Mouse (Mus musculus): ENCODE results near the gene Xrcc3. TPM values are rescaled to one million over a fixed set of nuclear protein-coding genes. Genes with fewer than 3 reads are reported as not detected.

The Xrcc3 gene
- polyA plus RNA-seq, 1 experiment from 2014 or later: 1.8 TPM

- H3K4me1 ChIP-seq (ENCODE audit: insufficient read depth, low read depth, low read length): no peaks in the 10 kb centered on the region
- H3K4me3 ChIP-seq (ENCODE audit: low read depth, low read length): no peak overlapping the region
- H3K27ac ChIP-seq (ENCODE audit: low read length): no peak overlapping the region
- no peaks in the 10 kb centered on the region for H3K9me3 ChIP-seq (ENCODE audit: low read length)
- WGBS: 86% methylated on average over 7 of the region's 7 CpGs
- DNase-seq (ENCODE audit: low spot score): no peak
- no peaks in the 10 kb centered on the region for H3K27me3 ChIP-seq (replicated peaks; ENCODE audit: insufficient read depth, low read length)
- no peak for TF ChIP-seq CTCF (IDR thresholded peaks at IDR 0.05)
- TF ChIP-seq EP300 (IDR thresholded peaks at IDR 0.05): no peak
- peaks cover 64% of the 10 kb centered on the region for H3K36me3 ChIP-seq (ENCODE audit: insufficient read depth, low read length)
- H3K4me2 ChIP-seq (replicated peaks; ENCODE audit: low read depth, low read length): no peak overlapping the region
- no peak overlapping the region for H3K9ac ChIP-seq (replicated peaks; ENCODE audit: low read depth)
- ATAC-seq: no peak
Measured at GRCm38 (mm10) chr12:111790631-111791030, 23.0 kb downstream of the Xrcc3 start.

GRCm38 (mm10) chr12:111790090-111790489, 23.6 kb downstream of the Xrcc3 start:
- Histone ChIP-seq H3K27ac (ENCODE audit: low read length) (no peak overlapping the region), H3K36me3 (ENCODE audit: insufficient read depth, low read length) (peaks cover 62% of the 10 kb centered on the region), H3K4me1 (ENCODE audit: insufficient read depth, low read depth, low read length) (no peaks in the 10 kb centered on the region), H3K4me3 (ENCODE audit: low read depth, low read length) (no peak overlapping the region), H3K4me2 (replicated peaks; ENCODE audit: low read depth, low read length) (no peak overlapping the region), H3K27me3 (replicated peaks; ENCODE audit: insufficient read depth, low read length) (no peaks in the 10 kb centered on the region), H3K9ac (replicated peaks; ENCODE audit: low read depth) (no peak overlapping the region), H3K9me3 (ENCODE audit: low read length) (no peaks in the 10 kb centered on the region)
- DNase-seq (ENCODE audit: low spot score) (no peak), ATAC-seq (no peak)
- TF ChIP-seq EP300 (IDR thresholded peaks at IDR 0.05): no peak
- no peak for TF ChIP-seq CTCF (IDR thresholded peaks at IDR 0.05)
- WGBS: 100% methylated on average over 5 of the region's 5 CpGs

DNA sequence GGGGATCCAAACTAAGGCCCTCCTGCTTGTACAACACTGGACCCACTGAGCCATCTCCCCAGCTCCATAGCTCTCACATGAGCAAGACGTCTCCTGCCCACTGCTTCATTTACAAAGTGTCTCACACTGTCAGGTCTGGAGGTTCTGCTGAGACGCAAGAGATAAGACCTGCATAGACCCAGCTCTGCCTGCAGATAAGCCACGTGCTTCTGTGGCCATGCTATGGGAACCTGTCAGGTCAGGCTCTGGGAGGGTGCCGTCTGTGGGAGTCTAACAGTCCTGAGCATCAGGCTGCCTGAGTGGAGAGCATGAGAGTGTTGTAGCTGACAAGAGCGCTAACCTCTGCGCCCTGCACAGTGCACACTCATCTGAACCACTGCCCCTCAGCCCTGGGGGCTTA, 26.7 kb downstream of the Xrcc3 start:
- Histone ChIP-seq H3K36me3 (ENCODE audit: insufficient read depth, low read length) (peaks cover 50% of the 10 kb centered on the region), H3K27me3 (replicated peaks; ENCODE audit: insufficient read depth, low read length) (no peaks in the 10 kb centered on the region), H3K4me3 (ENCODE audit: low read depth, low read length) (no peak overlapping the region), H3K9me3 (ENCODE audit: low read length) (no peaks in the 10 kb centered on the region), H3K4me2 (replicated peaks; ENCODE audit: low read depth, low read length) (no peak overlapping the region), H3K4me1 (ENCODE audit: insufficient read depth, low read depth, low read length) (no peaks in the 10 kb centered on the region), H3K9ac (replicated peaks; ENCODE audit: low read depth) (no peak overlapping the region), H3K27ac (ENCODE audit: low read length) (no peak overlapping the region)
- DNase-seq (ENCODE audit: low spot score): no peak
- no peak for TF ChIP-seq CTCF (IDR thresholded peaks at IDR 0.05)
- TF ChIP-seq EP300 (IDR thresholded peaks at IDR 0.05): no peak
- WGBS: 83% methylated on average over 6 of the region's 6 CpGs
- ATAC-seq: no peak

DNA sequence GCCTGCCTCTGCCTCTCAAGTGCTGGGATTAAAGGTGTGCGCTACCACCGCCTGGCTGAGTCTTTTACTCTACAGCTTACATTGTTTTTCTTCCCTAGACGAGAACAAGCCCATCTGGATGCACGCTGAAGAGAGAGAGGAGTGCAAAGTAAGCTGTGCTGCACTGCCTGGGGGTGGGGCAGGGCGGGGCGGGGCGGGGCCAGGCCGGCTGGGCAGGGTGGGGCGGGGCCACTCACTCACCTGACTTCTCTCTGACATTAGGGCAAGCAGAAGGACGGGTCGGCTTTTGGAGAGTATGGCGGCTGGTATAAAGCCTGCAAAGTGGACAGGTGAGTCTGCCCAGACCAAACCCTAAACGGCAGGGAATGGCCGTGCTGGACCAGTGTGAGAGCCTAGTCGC, 28.5 kb downstream of the Xrcc3 start:
- peaks cover 49% of the 10 kb centered on the region for H3K36me3 ChIP-seq (ENCODE audit: insufficient read depth, low read length)
- no peak overlapping the region for H3K9ac ChIP-seq (replicated peaks; ENCODE audit: low read depth)
- no peak overlapping the region for H3K27ac ChIP-seq (ENCODE audit: low read length)
- H3K9me3 ChIP-seq (ENCODE audit: low read length): no peaks in the 10 kb centered on the region
- no peak for TF ChIP-seq EP300 (IDR thresholded peaks at IDR 0.05)
- DNase-seq (ENCODE audit: low spot score) (no peak), ATAC-seq (peak; percentile 12; the same call in 1 of the 2 replicates)
- 60% methylated on average over 15 of the region's 15 CpGs for WGBS
- no peak overlapping the region for H3K4me2 ChIP-seq (replicated peaks; ENCODE audit: low read depth, low read length)
- H3K27me3 ChIP-seq (replicated peaks; ENCODE audit: insufficient read depth, low read length): no peaks in the 10 kb centered on the region
- H3K4me1 ChIP-seq (ENCODE audit: insufficient read depth, low read depth, low read length): no peaks in the 10 kb centered on the region
- no peak overlapping the region for H3K4me3 ChIP-seq (ENCODE audit: low read depth, low read length)

DNA sequence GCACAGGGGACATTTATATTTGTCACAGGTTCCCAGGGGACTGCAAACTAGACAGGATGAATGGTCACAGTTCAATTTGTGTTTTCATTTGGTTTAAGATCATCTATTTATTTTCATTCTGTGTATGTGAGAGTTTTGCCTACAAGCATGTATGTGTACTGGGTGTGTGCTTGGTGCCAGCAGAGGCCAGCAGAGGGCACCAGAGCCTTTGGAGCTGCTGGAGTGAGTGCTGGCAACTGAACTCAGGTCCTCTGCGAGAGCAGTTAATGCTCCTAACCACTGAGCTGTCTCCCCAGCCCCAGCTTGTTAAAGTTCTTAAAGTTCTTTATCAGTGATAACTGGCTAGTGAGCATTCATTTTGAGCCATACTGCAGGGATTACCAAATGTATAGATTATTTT, 34.1 kb downstream of the Xrcc3 start:
- ATAC-seq: no peak
- 100% methylated on average over 1 of the region's 1 CpGs for WGBS
- peaks cover 45% of the 10 kb centered on the region for H3K36me3 ChIP-seq (ENCODE audit: insufficient read depth, low read length)

GRCm38 (mm10) chr12:111777919-111778318, 35.8 kb downstream of the Xrcc3 start:
- no peak overlapping the region for H3K4me3 ChIP-seq (ENCODE audit: low read depth, low read length)
- WGBS: 90% methylated on average over 13 of the region's 13 CpGs

More for the DNA sequence above, 34.1 kb downstream of the Xrcc3 start:
- Histone ChIP-seq H3K27me3 (replicated peaks; ENCODE audit: insufficient read depth, low read length) (no peaks in the 10 kb centered on the region), H3K4me3 (ENCODE audit: low read depth, low read length) (no peak overlapping the region), H3K9ac (replicated peaks; ENCODE audit: low read depth) (no peak overlapping the region), H3K4me2 (replicated peaks; ENCODE audit: low read depth, low read length) (no peak overlapping the region), H3K27ac (ENCODE audit: low read length) (no peak overlapping the region), H3K4me1 (ENCODE audit: insufficient read depth, low read depth, low read length) (no peaks in the 10 kb centered on the region), H3K9me3 (ENCODE audit: low read length) (no peaks in the 10 kb centered on the region)
- DNase-seq (ENCODE audit: low spot score): no peak
- TF ChIP-seq CTCF (IDR thresholded peaks at IDR 0.05) (peak; percentile 42), EP300 (IDR thresholded peaks at IDR 0.05) (no peak)

GRCm38 (mm10) chr12:111774845-111775244, 38.8 kb downstream of the Xrcc3 start:
- H3K9ac ChIP-seq (replicated peaks; ENCODE audit: low read depth): no peak overlapping the region
- H3K27ac ChIP-seq (ENCODE audit: low read length): no peak overlapping the region
- H3K36me3 ChIP-seq (ENCODE audit: insufficient read depth, low read length): peaks cover 47% of the 10 kb centered on the region; the same call in 1 of the 2 replicates
- no peaks in the 10 kb centered on the region for H3K27me3 ChIP-seq (replicated peaks; ENCODE audit: insufficient read depth, low read length)
- TF ChIP-seq EP300 (IDR thresholded peaks at IDR 0.05) (no peak), CTCF (IDR thresholded peaks at IDR 0.05) (no peak)
- no peaks in the 10 kb centered on the region for H3K9me3 ChIP-seq (ENCODE audit: low read length)
- no peak for ATAC-seq
- H3K4me3 ChIP-seq (ENCODE audit: low read depth, low read length): no peak overlapping the region
- DNase-seq (ENCODE audit: low spot score): no peak
- H3K4me2 ChIP-seq (replicated peaks; ENCODE audit: low read depth, low read length): no peak overlapping the region
- H3K4me1 ChIP-seq (ENCODE audit: insufficient read depth, low read depth, low read length): no peaks in the 10 kb centered on the region; the same call in 1 of the 2 replicates
- WGBS: 79% methylated on average over 15 of the region's 15 CpGs

More at GRCm38 (mm10) chr12:111777919-111778318, 35.8 kb downstream of the Xrcc3 start:
- H3K27ac ChIP-seq (ENCODE audit: low read length): no peak overlapping the region
- H3K9ac ChIP-seq (replicated peaks; ENCODE audit: low read depth): no peak overlapping the region
- DNase-seq (ENCODE audit: low spot score) (no peak), ATAC-seq (no peak)
- no peaks in the 10 kb centered on the region for H3K9me3 ChIP-seq (ENCODE audit: low read length)
- H3K36me3 ChIP-seq (ENCODE audit: insufficient read depth, low read length): peaks cover 54% of the 10 kb centered on the region
- H3K4me1 ChIP-seq (ENCODE audit: insufficient read depth, low read depth, low read length): no peaks in the 10 kb centered on the region
- no peaks in the 10 kb centered on the region for H3K27me3 ChIP-seq (replicated peaks; ENCODE audit: insufficient read depth, low read length)
- no peak overlapping the region for H3K4me2 ChIP-seq (replicated peaks; ENCODE audit: low read depth, low read length)
- TF ChIP-seq EP300 (IDR thresholded peaks at IDR 0.05): no peak
- no peak for TF ChIP-seq CTCF (IDR thresholded peaks at IDR 0.05)
